Mouse (Mus musculus) kidney, postnatal 14 days (tissue): ENCODE measurements around the gene 1520401A03Rik.

Experiments used
- DNase-seq: peaks from one replicate; pipeline ENCODE4 v3.0.0; 2022; ENCODE audit warnings: mixed read lengths

Gene 1520401A03Rik

GRCm38 (mm10) chr17:23742210-23742793 lies 19.7 kb upstream of the 1520401A03Rik start:
- DNase-seq: no peak

- DNase-seq: no peak
These were observed 19.0 kb upstream of the 1520401A03Rik start for GRCm38 (mm10) chr17:23741359-23742209.

- DNase-seq: no peak
These were observed 18.0 kb upstream of the 1520401A03Rik start, which contains the start of gene Paqr4 for GRCm38 (mm10) chr17:23740598-23741021. Paqr4 (minus strand) TSS chr17:23740867.

GRCm38 (mm10) chr17:23740136-23740584 lies 17.6 kb upstream of the 1520401A03Rik start:
- DNase-seq: peak; percentile 93

- DNase-seq: no peak
These were observed 16.9 kb upstream of the 1520401A03Rik start for GRCm38 (mm10) chr17:23739202-23740135.

- no peak for DNase-seq
These were observed 16.2 kb upstream of the 1520401A03Rik start for GRCm38 (mm10) chr17:23738836-23739201.

GRCm38 (mm10) chr17:23737493-23738445 lies 15.2 kb upstream of the 1520401A03Rik start:
- no peak for DNase-seq

- no peak for DNase-seq
These were observed 11.8 kb upstream of the 1520401A03Rik start for GRCm38 (mm10) chr17:23734341-23734740.

- DNase-seq: no peak
These were observed 7.9 kb upstream of the 1520401A03Rik start for GRCm38 (mm10) chr17:23730441-23730840.

GRCm38 (mm10) chr17:23726758-23727142 lies 4.2 kb upstream of the 1520401A03Rik start:
- DNase-seq: peak; percentile 87

GRCm38 (mm10) chr17:23725999-23726757 lies 3.6 kb upstream of the 1520401A03Rik start, which contains the start of gene Pkmyt1:
Pkmyt1 (plus strand) TSS chr17:23726336.
- DNase-seq: peak; percentile 97

- no peak for DNase-seq
These were observed 2.9 kb upstream of the 1520401A03Rik start for GRCm38 (mm10) chr17:23725477-23725876.

GRCm38 (mm10) chr17:23721886-23722285 lies 697 bp downstream of the 1520401A03Rik start:
- DNase-seq: no peak

GRCm38 (mm10) chr17:23719455-23719854 lies 3.1 kb downstream of the 1520401A03Rik start:
- no peak for DNase-seq

- DNase-seq: no peak
These were observed 5.6 kb downstream of the 1520401A03Rik start for GRCm38 (mm10) chr17:23717003-23717402.

- DNase-seq: peak; percentile 79
These were observed 16.4 kb downstream of the 1520401A03Rik start for GRCm38 (mm10) chr17:23706212-23706611.

- DNase-seq: no peak
These were observed 17.0 kb downstream of the 1520401A03Rik start for GRCm38 (mm10) chr17:23705525-23706104.

- no peak for DNase-seq
These were observed 17.8 kb downstream of the 1520401A03Rik start for GRCm38 (mm10) chr17:23704741-23705140.

GRCm38 (mm10) chr17:23703301-23703700 lies 19.3 kb downstream of the 1520401A03Rik start:
- no peak for DNase-seq

GRCm38 (mm10) chr17:23700079-23700478 lies 22.5 kb downstream of the 1520401A03Rik start:
- DNase-seq: peak; percentile 95
